Mouse (Mus musculus) forebrain, embryonic 12.5 days (tissue): ENCODE results near the gene Nagpa. TPM values are rescaled to one million over a fixed set of nuclear protein-coding genes. Genes with fewer than 3 reads are reported as not detected.

Source experiments
- ATAC-seq: fragments of 200-750 bp; cut with Nextera tagmentation; 2 replicates; pipeline ENCODE4 v1.8.0; 2017; ENCODE audit warnings: moderate TSS enrichment; ENCODE audit not compliant: low FRiP score
- H3K27ac ChIP-seq: fragments of 300-500 bp; sonication (generic); 2 replicates; pipeline ENCODE4 v1.5.1; 2016; ENCODE audit warnings: mild to moderate bottlenecking
- H3K27me3 ChIP-seq: fragments of 300-500 bp; sonication (generic); 2 replicates; pipeline ENCODE4 v1.6.1; 2016; ENCODE audit warnings: mild to moderate bottlenecking
- H3K36me3 ChIP-seq: fragments of 300-500 bp; sonication (generic); replicated peaks from 2 replicates; pipeline ENCODE4 v1.6.1; 2016; ENCODE audit warnings: mild to moderate bottlenecking
- H3K4me1 ChIP-seq: fragments of 300-500 bp; sonication (generic); 2 replicates; pipeline ENCODE4 v1.6.1; 2016
- H3K4me2 ChIP-seq: fragments of 300-500 bp; sonication (generic); 2 replicates; pipeline ENCODE4 v1.6.1; 2016; ENCODE audit warnings: mild to moderate bottlenecking, moderate library complexity
- H3K4me3 ChIP-seq: fragments of 300-500 bp; sonication (generic); replicated peaks from 2 replicates; pipeline ENCODE4 v1.5.1; 2016; ENCODE audit warnings: mild to moderate bottlenecking
- H3K9ac ChIP-seq: fragments of 300-500 bp; sonication (generic); 2 replicates; pipeline ENCODE4 v1.6.1; 2016; ENCODE audit warnings: mild to moderate bottlenecking
- H3K9me3 ChIP-seq: fragments of 300-500 bp; sonication (generic); 2 replicates; pipeline ENCODE4 v1.6.1; 2016
- WGBS: fragments of 180-500 bp; shearing (Covaris S2); methylation state at CpG from one replicate; pipeline ENCODE4 v1.1.7; 2016; 5-methylcytosine and 5-hydroxymethylcytosine counted together
- polyA plus RNA-seq: library from polyadenylated mRNA; unstranded; fragments of >200 nt; fragmentation: Nextera tagmentation; extraction: Ambion mirVana; gene quantifications from 2 replicates; pipeline ENCODE4 v1.2.1, GENCODE M21; 2016

Nagpa gene
- polyA plus RNA-seq, 1 experiment from 2014 or later, result 9.3 TPM

GRCm38 (mm10) chr16:5184956-5185355 is 18.9 kb downstream of the Nagpa start:
- H3K36me3 ChIP-seq, result no peaks in the 10 kb centered on the region
- H3K4me3 ChIP-seq, result no peak overlapping the region
- H3K27me3 ChIP-seq, result peaks cover 6% of the 10 kb centered on the region
- no peak overlapping the region for H3K9ac ChIP-seq
- H3K9me3 ChIP-seq, result no peaks in the 10 kb centered on the region
- ATAC-seq, result no peak
- H3K4me1 ChIP-seq, result no peaks in the 10 kb centered on the region
- WGBS, result 85% methylated on average over 5 of the region's 5 CpGs
- H3K27ac ChIP-seq, result no peak overlapping the region
- H3K4me2 ChIP-seq, result no peak overlapping the region

DNA sequence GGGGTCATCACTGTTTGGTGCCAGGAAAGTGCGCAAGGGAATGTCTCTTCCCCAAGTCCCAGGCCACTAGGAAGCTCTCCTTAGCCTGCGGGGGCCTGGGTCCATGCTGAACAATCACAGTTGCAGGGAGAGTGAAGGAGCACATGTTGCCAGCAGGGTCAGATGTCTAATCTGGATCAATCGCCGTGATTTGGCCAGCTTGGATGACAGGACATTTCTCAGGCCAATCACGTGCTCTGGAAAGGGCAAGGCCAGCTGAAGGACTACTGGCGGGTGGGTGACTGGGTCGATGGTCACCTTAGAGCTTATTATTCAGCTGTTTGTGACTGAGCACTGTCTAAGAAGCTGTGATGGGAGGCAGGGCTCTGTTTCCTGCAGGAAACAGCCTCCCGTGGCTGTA is 19.7 kb downstream of the Nagpa start:
- H3K9ac ChIP-seq, result no peak overlapping the region
- H3K36me3 ChIP-seq, result no peaks in the 10 kb centered on the region
- no peak overlapping the region for H3K27ac ChIP-seq
- 71% methylated on average over 8 of the region's 8 CpGs for WGBS
- no peak for ATAC-seq
- H3K4me1 ChIP-seq, result no peaks in the 10 kb centered on the region
- H3K4me3 ChIP-seq, result no peak overlapping the region
- H3K4me2 ChIP-seq, result no peak overlapping the region
- peaks cover 6% of the 10 kb centered on the region for H3K27me3 ChIP-seq
- H3K9me3 ChIP-seq, result no peaks in the 10 kb centered on the region

DNA sequence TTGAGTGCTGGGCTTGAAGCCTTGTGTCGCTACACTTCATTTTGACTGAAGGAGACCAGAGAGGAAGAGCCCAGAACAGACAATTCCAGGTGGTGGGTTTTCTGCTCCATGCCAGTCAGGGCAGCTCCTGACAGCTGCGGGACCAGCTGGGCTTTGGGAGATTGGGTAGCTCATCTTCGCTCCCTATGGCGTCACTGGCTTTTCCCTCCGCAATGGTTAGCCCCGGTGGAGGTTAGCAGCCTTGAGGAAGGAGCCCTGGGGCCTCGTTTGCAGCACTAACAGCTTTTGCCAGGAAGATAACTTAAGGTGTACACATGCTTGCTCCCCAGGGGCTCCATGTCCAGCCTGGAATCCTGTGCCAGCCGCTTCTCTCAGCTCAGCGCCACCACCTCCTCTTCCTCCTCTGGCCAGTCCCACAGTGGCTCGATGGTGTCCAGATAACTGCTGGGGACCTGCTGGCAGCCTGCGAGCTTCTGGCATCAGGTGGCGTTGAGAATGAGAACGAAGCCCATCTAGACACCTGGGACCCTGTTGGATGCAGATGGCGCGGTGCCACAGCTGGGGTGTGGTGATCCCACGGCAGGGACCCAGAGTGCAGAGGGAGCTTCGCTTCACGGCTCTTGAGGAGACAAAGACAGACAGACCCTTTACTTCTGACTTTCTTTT is 20.4 kb downstream of the Nagpa start:
- Histone ChIP-seq H3K4me3 (no peak overlapping the region), H3K36me3 (no peaks in the 10 kb centered on the region)

GRCm38 (mm10) chr16:5172636-5173035 is 31.2 kb downstream of the Nagpa start:
- H3K4me1 ChIP-seq, result no peaks in the 10 kb centered on the region
- H3K9ac ChIP-seq, result no peak overlapping the region
- no peaks in the 10 kb centered on the region for H3K36me3 ChIP-seq
- H3K4me2 ChIP-seq, result no peak overlapping the region
- WGBS, result 91% methylated on average over 6 of the region's 6 CpGs
- no peaks in the 10 kb centered on the region for H3K9me3 ChIP-seq
- no peak for ATAC-seq
- no peak overlapping the region for H3K27ac ChIP-seq
- H3K4me3 ChIP-seq, result no peak overlapping the region
- H3K27me3 ChIP-seq, result no peaks in the 10 kb centered on the region

More for the DNA sequence above, 20.4 kb downstream of the Nagpa start:
- ATAC-seq, result no peak
- Histone ChIP-seq H3K9ac (no peak overlapping the region), H3K27ac (no peak overlapping the region), H3K4me1 (no peaks in the 10 kb centered on the region), H3K27me3 (peaks cover 6% of the 10 kb centered on the region), H3K9me3 (no peaks in the 10 kb centered on the region), H3K4me2 (no peak overlapping the region)
- WGBS, result 86% methylated on average over 18 of the region's 18 CpGs

- no peak overlapping the region for H3K27ac ChIP-seq
- no peak overlapping the region for H3K9ac ChIP-seq
- WGBS, result 84% methylated on average over 5 of the region's 5 CpGs
- no peak for ATAC-seq
- no peaks in the 10 kb centered on the region for H3K27me3 ChIP-seq
- H3K4me2 ChIP-seq, result no peak overlapping the region
- H3K9me3 ChIP-seq, result no peaks in the 10 kb centered on the region
- no peak overlapping the region for H3K4me3 ChIP-seq
- H3K36me3 ChIP-seq, result no peaks in the 10 kb centered on the region
- H3K4me1 ChIP-seq, result no peaks in the 10 kb centered on the region
Observed at GRCm38 (mm10) chr16:5168829-5169228, 35.0 kb downstream of the Nagpa start.

- 89% methylated on average over 2 of the region's 2 CpGs for WGBS
- no peaks in the 10 kb centered on the region for H3K9me3 ChIP-seq
Observed at GRCm38 (mm10) chr16:5168038-5168437, 35.8 kb downstream of the Nagpa start.

GRCm38 (mm10) chr16:5164327-5164726 is 39.5 kb downstream of the Nagpa start:
- Histone ChIP-seq H3K4me1 (no peaks in the 10 kb centered on the region), H3K4me3 (no peak overlapping the region), H3K9ac (no peak overlapping the region), H3K27ac (no peak overlapping the region), H3K27me3 (peaks cover 9% of the 10 kb centered on the region; the same call in 1 of the 2 replicates), H3K4me2 (no peak overlapping the region), H3K9me3 (no peaks in the 10 kb centered on the region), H3K36me3 (no peaks in the 10 kb centered on the region)
- ATAC-seq, result no peak
- 88% methylated on average over 6 of the region's 6 CpGs for WGBS

More at GRCm38 (mm10) chr16:5168038-5168437, 35.8 kb downstream of the Nagpa start:
- no peak overlapping the region for H3K27ac ChIP-seq
- H3K9ac ChIP-seq, result no peak overlapping the region
- no peak overlapping the region for H3K4me3 ChIP-seq
- no peak for ATAC-seq
- no peaks in the 10 kb centered on the region for H3K4me1 ChIP-seq
- no peaks in the 10 kb centered on the region for H3K36me3 ChIP-seq
- no peaks in the 10 kb centered on the region for H3K27me3 ChIP-seq
- no peak overlapping the region for H3K4me2 ChIP-seq

GRCm38 (mm10) chr16:5159248-5159647 is 44.6 kb downstream of the Nagpa start:
- H3K9me3 ChIP-seq, result no peaks in the 10 kb centered on the region
- H3K4me1 ChIP-seq, result no peaks in the 10 kb centered on the region
- H3K4me2 ChIP-seq, result no peak overlapping the region
- no peak for ATAC-seq
- no peak overlapping the region for H3K4me3 ChIP-seq
- H3K9ac ChIP-seq, result no peak overlapping the region
- H3K27me3 ChIP-seq, result peaks cover 16% of the 10 kb centered on the region; the same call in 1 of the 2 replicates
- no peaks in the 10 kb centered on the region for H3K36me3 ChIP-seq
- 85% methylated on average over 8 of the region's 8 CpGs for WGBS
- no peak overlapping the region for H3K27ac ChIP-seq

- H3K4me3 ChIP-seq, result no peak overlapping the region
- peaks cover 16% of the 10 kb centered on the region for H3K27me3 ChIP-seq
- no peaks in the 10 kb centered on the region for H3K36me3 ChIP-seq
- no peak overlapping the region for H3K9ac ChIP-seq
- no peak for ATAC-seq
- H3K9me3 ChIP-seq, result no peaks in the 10 kb centered on the region
- no peak overlapping the region for H3K4me2 ChIP-seq
- no peak overlapping the region for H3K27ac ChIP-seq
- 86% methylated on average over 3 of the region's 3 CpGs for WGBS
- peaks cover 7% of the 10 kb centered on the region for H3K4me1 ChIP-seq
Observed at GRCm38 (mm10) chr16:5157113-5157512, 46.7 kb downstream of the Nagpa start.

GRCm38 (mm10) chr16:5156495-5156894 is 47.3 kb downstream of the Nagpa start:
- Histone ChIP-seq H3K4me2 (no peak overlapping the region), H3K27ac (no peak overlapping the region), H3K9ac (no peak overlapping the region), H3K4me1 (peaks cover 7% of the 10 kb centered on the region), H3K4me3 (no peak overlapping the region), H3K36me3 (no peaks in the 10 kb centered on the region), H3K9me3 (no peaks in the 10 kb centered on the region), H3K27me3 (peaks cover 16% of the 10 kb centered on the region)
- WGBS, result 63% methylated on average over 2 of the region's 2 CpGs
- ATAC-seq, result no peak

- H3K4me2 ChIP-seq, result no peak overlapping the region
- H3K27ac ChIP-seq, result no peak overlapping the region
- H3K27me3 ChIP-seq, result peaks cover 14% of the 10 kb centered on the region
- H3K4me3 ChIP-seq, result no peak overlapping the region
- H3K36me3 ChIP-seq, result no peaks in the 10 kb centered on the region
- no peak for ATAC-seq
- H3K4me1 ChIP-seq, result peaks cover 7% of the 10 kb centered on the region
- WGBS, result 65% methylated on average over 3 of the region's 3 CpGs
- H3K9ac ChIP-seq, result no peak overlapping the region
- H3K9me3 ChIP-seq, result no peaks in the 10 kb centered on the region
Observed at GRCm38 (mm10) chr16:5155014-5155413, 48.8 kb downstream of the Nagpa start.

- Histone ChIP-seq H3K27ac (no peak overlapping the region; the same call in 1 of the 2 replicates), H3K9ac (no peak overlapping the region)
- no peak for ATAC-seq
Observed at GRCm38 (mm10) chr16:5153299-5154026, 50.3 kb downstream of the Nagpa start.

DNA sequence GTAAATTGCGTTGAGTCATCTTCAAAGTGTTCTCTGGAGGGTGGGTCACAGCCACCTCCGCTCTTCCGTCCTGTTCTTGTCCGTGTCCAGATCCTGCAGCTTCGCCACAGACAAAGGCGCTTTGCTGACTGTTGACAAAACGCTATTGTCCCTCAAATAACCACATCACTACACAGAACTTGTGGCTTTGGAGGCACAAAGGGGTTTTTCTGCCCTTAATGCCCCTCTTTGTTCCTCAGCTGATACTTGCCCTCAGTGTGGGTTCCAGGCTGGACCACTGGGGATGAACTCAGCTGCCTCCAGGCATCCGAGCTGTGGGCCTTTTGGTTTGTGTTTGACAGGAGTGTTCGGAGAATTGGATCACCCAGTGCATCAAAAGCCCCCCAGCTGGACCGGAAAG is 53.3 kb downstream of the Nagpa start:
- Histone ChIP-seq H3K4me1 (peaks cover 24% of the 10 kb centered on the region), H3K9ac (no peak overlapping the region)

More at GRCm38 (mm10) chr16:5153299-5154026, 50.3 kb downstream of the Nagpa start:
- Histone ChIP-seq H3K9me3 (no peaks in the 10 kb centered on the region), H3K27me3 (peaks cover 17% of the 10 kb centered on the region), H3K4me2 (no peak overlapping the region), H3K36me3 (no peaks in the 10 kb centered on the region), H3K4me3 (no peak overlapping the region), H3K4me1 (peaks cover 7% of the 10 kb centered on the region)
- WGBS, result 25% methylated on average over 6 of the region's 6 CpGs

More for the DNA sequence above, 53.3 kb downstream of the Nagpa start:
- no peak overlapping the region for H3K27ac ChIP-seq
- no peaks in the 10 kb centered on the region for H3K36me3 ChIP-seq
- no peak overlapping the region for H3K4me3 ChIP-seq
- ATAC-seq, result no peak
- H3K27me3 ChIP-seq, result peaks cover 37% of the 10 kb centered on the region
- WGBS, result 64% methylated on average over 10 of the region's 10 CpGs
- no peak overlapping the region for H3K4me2 ChIP-seq
- H3K9me3 ChIP-seq, result no peaks in the 10 kb centered on the region
